Mouse (Mus musculus) thymus, postnatal 0 days (tissue): ENCODE measurements at regions not wholly inside any gene's neighbourhood (a gene's known extent, or its start where the extent isn't known, plus 50 kb on each side); places are given as distances from the start of the nearest gene placed in this dataset.
A peak's percentile ranks its signal among the peaks of the same experiment; 100 is the strongest.

ENCODE experiments used
- DNase-seq: peaks from one replicate; pipeline ENCODE4 v3.0.0-alpha.2; 2015; ENCODE audit warnings: low spot score

GRCm38 (mm10) chr1:177667041-177667791, 62.4 kb upstream of the 1700016C15Rik start:
- no peak for DNase-seq

- peak; percentile 56 for DNase-seq
Measured at GRCm38 (mm10) chr1:177670576-177670975, 59.0 kb upstream of the 1700016C15Rik start.

- DNase-seq = peak; percentile 64
Measured at GRCm38 (mm10) chr1:177676657-177677056, 53.0 kb upstream of the 1700016C15Rik start.

GRCm38 (mm10) chr1:177678832-177679231, 50.8 kb upstream of the 1700016C15Rik start:
- DNase-seq = no peak
